Mouse (Mus musculus): ENCODE data around the gene Idh3a.

Idh3a gene

DNA sequence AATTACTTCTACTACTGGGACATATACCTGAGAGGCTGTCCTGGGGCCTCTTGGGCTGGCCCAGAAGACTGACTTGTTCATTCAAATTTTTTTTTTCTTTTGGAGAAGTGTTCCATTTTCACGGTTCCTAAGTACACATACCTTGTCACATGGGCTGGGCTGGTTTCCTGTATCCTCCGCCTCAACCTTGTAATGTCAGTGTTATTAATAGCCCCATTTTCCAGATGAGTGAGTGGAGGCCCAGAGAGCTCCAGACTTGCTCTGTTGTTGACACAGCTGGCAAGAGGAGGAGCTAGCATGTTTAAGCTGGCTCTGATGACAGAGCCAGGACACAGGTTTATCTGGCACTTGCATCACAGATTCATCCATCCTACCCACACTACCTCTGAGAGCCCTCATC, 61.3 kb downstream of the Idh3a start:
- DNase-seq (ENCODE audit: low read depth, low spot score), result no peak

- DNase-seq (ENCODE audit: low read depth, low spot score), result no peak
These were observed 63.2 kb downstream of the Idh3a start for GRCm38 (mm10) chr9:54649360-54649759.

GRCm38 (mm10) chr9:54652778-54653177, 66.6 kb downstream of the Idh3a start:
- DNase-seq (ENCODE audit: low read depth, low spot score), result no peak

All from retina, postnatal 7 days (tissue).